Mouse (Mus musculus) NIH3T3 (cell line): ENCODE data around the gene Idh1.

Source experiments
- DNase-seq: peaks from one replicate; pipeline ENCODE4 v3.0.0-alpha.2; 2012; ENCODE audit warnings: low read depth

Idh1 gene

GRCm38 (mm10) chr1:65113536-65114172, 72.6 kb downstream of the Idh1 start:
- peak; percentile 77 for DNase-seq

GRCm38 (mm10) chr1:65112807-65113196, 73.5 kb downstream of the Idh1 start:
- no peak for DNase-seq

- peak; percentile 96 for DNase-seq
Measured at GRCm38 (mm10) chr1:65112031-65112806, 74.1 kb downstream of the Idh1 start.

- no peak for DNase-seq
Measured at GRCm38 (mm10) chr1:65109756-65110435, 76.4 kb downstream of the Idh1 start.

- no peak for DNase-seq
Measured at GRCm38 (mm10) chr1:65109196-65109595, 77.1 kb downstream of the Idh1 start.
